Comparison of ENCODE assay signal across 8 mouse cellular contexts in genomic region chr19:46131694-46132525, GRCm38 (mm10). TPM values are rescaled to one million over a fixed set of nuclear protein-coding genes. Genes with fewer than 3 reads are reported as not detected.
DNase-seq lines count a peak whose midpoint lies in the region; ATAC-seq lines count a peak whose summit lies in the region.

TSS of gene Elovl3 (plus strand) at chr19:46131897.

- no peak within 1 kb of the TSS for H3K27ac ChIP-seq in embryonic facial prominence, embryonic 13.5 days
- H3K27ac ChIP-seq in limb, embryonic 12.5 days = no peak within 1 kb of the TSS
- H3K27ac ChIP-seq in midbrain, embryonic 14.5 days (replicated peaks; ENCODE audit: low read depth, low read length) = no peak within 1 kb of the TSS

- DNase-seq in gastrocnemius, adult 18-20 months (ENCODE audit: low spot score) = peak; percentile 43
- DNase-seq in gastrocnemius, adult 8-10 months (ENCODE audit: low spot score in 2 of 2) = no peak
- DNase-seq in heart, postnatal 14 days = peak; percentile 28 to 37
- DNase-seq in midbrain, embryonic 14.5 days = peak; percentile 39
- DNase-seq in spleen, postnatal 10 days (ENCODE audit: low spot score in 2 of 2) = no peak
- no peak for DNase-seq in urinary bladder, postnatal 10 days (ENCODE audit: low spot score)

- intact Hi-C loops in heart, postnatal 14 days (cut with DNase I) = no loop called here

- H3K9me3 ChIP-seq in embryonic facial prominence, embryonic 13.5 days = no peaks in the 10 kb centered on the region
- H3K9me3 ChIP-seq in limb, embryonic 12.5 days = no peaks in the 10 kb centered on the region
- H3K9me3 ChIP-seq in midbrain, embryonic 14.5 days (ENCODE audit: control insufficient read depth, low read length) = no peaks in the 10 kb centered on the region

- 1% methylated on average over 31 of the region's 31 CpGs for WGBS in embryonic facial prominence, embryonic 13.5 days
- 2% methylated on average over 31 of the region's 31 CpGs for WGBS in limb, embryonic 12.5 days
- 2% methylated on average over 31 of the region's 31 CpGs for WGBS in midbrain, embryonic 14.5 days

- no peak for ATAC-seq in embryonic facial prominence, embryonic 13.5 days (ENCODE audit: insufficient number of reproducible peaks, insufficient read depth, low FRiP score, low TSS enrichment, low read depth)
- no peak for ATAC-seq in limb, embryonic 12.5 days (ENCODE audit: insufficient number of reproducible peaks, insufficient read depth, low FRiP score, low TSS enrichment, low read depth)
- no peak for ATAC-seq in midbrain, embryonic 14.5 days (ENCODE audit: low FRiP score, low TSS enrichment)

- peaks cover 22% of the 10 kb centered on the region for H3K4me1 ChIP-seq in embryonic facial prominence, embryonic 13.5 days
- peaks cover 23% of the 10 kb centered on the region for H3K4me1 ChIP-seq in limb, embryonic 12.5 days (replicated peaks)
- H3K4me1 ChIP-seq in midbrain, embryonic 14.5 days (ENCODE audit: control insufficient read depth, insufficient read depth, low read length) = peaks cover 16% of the 10 kb centered on the region

- peak within 1 kb of the TSS; percentile 32 for H3K4me3 ChIP-seq in embryonic facial prominence, embryonic 13.5 days
- peak within 1 kb of the TSS; percentile 23 for H3K4me3 ChIP-seq in limb, embryonic 12.5 days (replicated peaks)
- no peak within 1 kb of the TSS; the same call in 1 of the 2 replicates for H3K4me3 ChIP-seq in midbrain, embryonic 14.5 days (replicated peaks; ENCODE audit: low read depth, low read length)

- 0 out of 2 replicates have a peak within 1 kb of the TSS, but pooled peaks have one; percentile 49 for H3K9ac ChIP-seq in embryonic facial prominence, embryonic 13.5 days
- H3K9ac ChIP-seq in limb, embryonic 12.5 days (replicated peaks) = 0 out of 2 replicates have a peak within 1 kb of the TSS, but pooled peaks have one; percentile 4
- 0 out of 2 replicates have a peak within 1 kb of the TSS, but pooled peaks have one; percentile 2 for H3K9ac ChIP-seq in midbrain, embryonic 14.5 days (replicated peaks; ENCODE audit: low read length)

- peaks cover 75% of the 10 kb centered on the region for H3K27me3 ChIP-seq in embryonic facial prominence, embryonic 13.5 days
- peaks cover 80% of the 10 kb centered on the region for H3K27me3 ChIP-seq in limb, embryonic 12.5 days
- H3K27me3 ChIP-seq in midbrain, embryonic 14.5 days (ENCODE audit: control insufficient read depth, insufficient read depth, low read length) = peaks cover 63% of the 10 kb centered on the region

- H3K36me3 ChIP-seq in embryonic facial prominence, embryonic 13.5 days = no peaks in the 10 kb centered on the region
- H3K36me3 ChIP-seq in limb, embryonic 12.5 days = no peaks in the 10 kb centered on the region
- no peaks in the 10 kb centered on the region for H3K36me3 ChIP-seq in midbrain, embryonic 14.5 days (ENCODE audit: control insufficient read depth, insufficient read depth, low read length)

- peak within 1 kb of the TSS; percentile 52 for H3K4me2 ChIP-seq in embryonic facial prominence, embryonic 13.5 days
- H3K4me2 ChIP-seq in limb, embryonic 12.5 days = peak within 1 kb of the TSS; percentile 44
- H3K4me2 ChIP-seq in midbrain, embryonic 14.5 days (ENCODE audit: low read length) = peak within 1 kb of the TSS; percentile 40

RNA-seq across cellular contexts. Expression of gene Elovl3, which starts in this region (rescaled TPM):
- under 1 TPM in 1 of 2 experiments, not detected in 1; 0.26 TPM for total RNA-seq in gastrocnemius, adult 18-20 months (2021)
- total RNA-seq in gastrocnemius, adult 8-10 months (2022) = not detected
- polyA plus RNA-seq in embryonic facial prominence, embryonic 13.5 days (2015; fragmentation: Nextera tagmentation; extraction: Ambion mirVana) = 0.25 and 0.28 TPM in 2 replicates
- under 1 TPM in 1 of 2 experiments, not detected in 1; 0.67 TPM for total RNA-seq in heart, postnatal 14 days (2021)
- 0.40 and 0.53 TPM in 2 replicates for polyA plus RNA-seq in limb, embryonic 12.5 days (2016; fragmentation: Nextera tagmentation; extraction: Ambion mirVana)
- 0.47 and 0.76 TPM in 2 replicates for polyA plus RNA-seq in midbrain, embryonic 14.5 days (2014; fragmentation: Nextera tagmentation; extraction: Ambion mirVana)

Comparison
In these comparisons a context has a peak if more than half of its experiments do, and no peak if none do; other contexts are left out.
1. Peak in DNase-seq in gastrocnemius, adult 18-20 months; RNA of the gene not detected or under 1 TPM.
2. Peak in DNase-seq in heart, postnatal 14 days; RNA of the gene not detected or under 1 TPM.
3. Peak in DNase-seq, H3K9ac ChIP-seq and H3K4me2 ChIP-seq in midbrain, embryonic 14.5 days; RNA of the gene not detected or under 1 TPM.